Mouse (Mus musculus) layer of hippocampus, adult 9-10 months (tissue): ENCODE results near the gene Lama1.
"Not testable (repeated sequence)": the region's sequence is repeated elsewhere in the genome, so short reads cannot be mapped to it uniquely, and the experiment has no call there.

Source experiments
- DNase-seq: peaks from one replicate; pipeline ENCODE4 v3.0.0; 2022; ENCODE audit warnings: low spot score

The Lama1 gene

GRCm38 (mm10) chr17:67715466-67715865 is 18.4 kb downstream of the Lama1 start:
- no peak for DNase-seq

DNA sequence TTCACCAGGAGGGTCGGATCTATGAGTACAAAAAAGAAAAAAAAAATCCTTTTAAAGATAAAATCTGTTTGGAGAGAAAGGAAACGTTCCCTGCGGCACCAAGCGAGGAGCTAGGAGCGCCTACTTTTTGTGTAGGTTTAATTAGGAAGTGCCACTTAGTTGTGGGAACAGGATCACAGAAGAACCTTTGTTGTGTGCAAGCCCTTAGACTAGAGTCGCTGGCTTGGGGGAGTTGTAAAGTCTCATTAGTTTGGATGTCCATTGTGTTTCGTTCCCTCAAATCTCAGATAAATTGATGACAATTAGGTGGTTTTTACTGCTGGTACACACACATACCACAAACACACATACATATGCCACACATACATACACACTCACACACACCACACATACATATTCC is 25.0 kb downstream of the Lama1 start:
- no peak for DNase-seq

DNA sequence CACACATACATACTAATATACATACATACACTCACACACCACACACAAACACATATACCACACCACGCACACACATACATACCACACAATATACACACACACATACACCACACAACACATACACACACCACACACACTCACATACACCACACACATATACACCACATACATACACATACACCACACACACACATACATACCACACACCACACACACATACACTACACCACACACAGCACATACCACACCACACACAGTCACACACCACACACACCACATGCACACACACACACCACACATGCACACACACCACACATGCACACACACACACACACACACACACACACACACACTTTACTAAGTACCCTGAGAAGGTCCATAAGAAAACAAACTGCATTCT is 25.5 kb downstream of the Lama1 start:
- no peak for DNase-seq

DNA sequence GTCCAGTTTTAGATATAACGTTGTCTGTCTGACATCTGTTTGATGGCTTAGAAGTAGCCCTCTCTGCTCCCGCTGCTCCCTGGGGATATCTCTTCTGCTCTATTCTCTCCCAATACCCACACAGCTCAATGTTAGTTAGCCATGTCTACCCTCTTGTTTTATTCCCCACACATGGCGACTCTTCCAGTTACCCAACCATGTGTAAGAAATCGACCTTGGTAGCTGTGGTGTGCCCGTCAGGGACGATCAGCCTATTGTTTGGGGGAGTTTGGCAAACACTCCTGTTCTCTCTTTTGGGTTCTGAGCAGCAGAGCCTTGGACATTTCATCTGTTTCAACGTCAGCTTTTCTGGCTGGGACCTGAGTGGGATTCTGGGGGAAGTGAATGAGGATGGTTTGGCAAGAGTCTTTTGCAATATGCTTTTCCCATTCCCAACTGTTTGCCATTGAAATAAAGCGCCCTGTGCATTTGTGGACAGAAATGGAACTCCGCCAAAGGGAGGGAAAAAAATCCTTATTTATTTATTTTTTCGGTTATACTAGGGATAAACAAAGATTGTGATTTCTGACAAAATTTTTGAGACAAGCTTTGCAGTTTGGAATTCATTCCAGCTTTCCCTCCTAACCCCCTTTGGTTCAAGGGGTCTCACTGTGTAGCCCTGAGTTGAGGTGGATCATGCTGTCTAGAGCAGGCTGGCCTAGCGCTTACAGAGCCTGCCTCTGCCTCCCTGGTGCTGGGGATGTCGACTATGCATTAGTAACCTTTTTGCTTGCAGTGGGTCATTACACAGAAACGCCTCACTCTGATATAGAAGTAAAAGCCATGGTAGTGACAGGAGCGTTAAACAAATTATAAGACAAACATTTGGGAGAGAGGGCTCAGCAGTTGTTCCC is 26.4 kb downstream of the Lama1 start:
- no peak for DNase-seq

- no peak for DNase-seq
Observed at GRCm38 (mm10) chr17:67726601-67727000, 29.5 kb downstream of the Lama1 start.

GRCm38 (mm10) chr17:67728751-67729150 is 31.7 kb downstream of the Lama1 start:
- no peak for DNase-seq

DNA sequence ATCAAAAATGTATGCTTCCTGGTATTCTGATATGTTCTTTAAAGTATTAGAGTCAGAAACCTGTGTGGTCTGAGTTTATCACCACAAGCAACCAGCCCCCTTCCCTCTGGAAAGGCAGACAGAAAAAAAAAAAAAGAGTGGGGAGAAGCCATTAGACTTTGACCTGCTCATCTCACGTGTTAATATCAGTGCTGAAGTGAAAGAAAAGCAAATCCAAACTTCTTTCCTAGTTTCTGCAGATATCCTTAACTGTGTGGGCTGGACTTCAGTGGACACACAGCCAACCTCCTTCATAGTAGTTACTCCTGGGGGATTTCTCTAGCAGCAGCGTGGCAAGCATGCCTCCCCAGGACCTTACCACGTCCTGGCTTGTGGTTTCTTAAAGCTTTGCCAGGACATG is 34.0 kb downstream of the Lama1 start:
- no peak for DNase-seq

DNA sequence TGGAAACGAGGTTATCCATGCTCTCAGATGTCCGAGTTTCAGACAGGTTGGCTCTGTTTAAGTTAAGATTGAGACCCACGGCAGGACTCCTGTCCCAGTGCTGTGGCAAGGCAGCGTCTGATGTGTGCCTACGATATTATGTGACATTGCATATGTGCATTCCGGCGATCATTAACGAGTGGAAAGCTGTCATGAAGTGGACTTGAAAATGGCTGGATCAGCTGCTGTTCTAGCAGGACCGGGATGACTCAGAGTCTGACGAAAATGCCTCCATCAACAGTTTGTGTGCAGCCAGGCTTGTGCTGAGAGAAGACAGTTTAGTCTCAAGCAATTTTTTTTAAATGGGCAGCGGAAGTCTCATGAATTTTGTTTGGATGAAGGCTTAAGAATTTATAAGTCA is 34.9 kb downstream of the Lama1 start:
- no peak for DNase-seq

DNA sequence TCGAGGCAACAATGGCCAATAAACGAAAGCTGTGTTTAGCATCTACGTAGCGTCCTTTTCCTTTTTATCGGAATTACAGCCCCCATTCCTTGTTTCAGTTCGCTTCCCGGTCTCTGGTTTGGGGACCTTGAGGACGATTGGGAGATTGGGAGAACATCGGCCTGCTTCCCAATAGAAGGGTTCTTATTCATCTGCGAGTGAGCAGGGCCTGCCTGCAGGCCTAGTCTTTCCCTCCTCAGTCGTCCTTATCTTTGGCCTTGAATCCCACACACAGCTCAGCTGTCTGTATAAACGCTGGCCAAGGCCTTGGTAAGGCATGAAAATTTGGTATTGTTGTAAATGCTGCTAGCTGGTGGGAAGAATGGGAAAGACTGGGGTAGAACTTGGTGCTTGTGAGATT is 36.5 kb downstream of the Lama1 start:
- no peak for DNase-seq

- DNase-seq, result no peak
Observed at GRCm38 (mm10) chr17:67735722-67736121, 38.7 kb downstream of the Lama1 start.

- DNase-seq, result not testable (repeated sequence)
Observed at GRCm38 (mm10) chr17:67741229-67741628, 44.2 kb downstream of the Lama1 start.

DNA sequence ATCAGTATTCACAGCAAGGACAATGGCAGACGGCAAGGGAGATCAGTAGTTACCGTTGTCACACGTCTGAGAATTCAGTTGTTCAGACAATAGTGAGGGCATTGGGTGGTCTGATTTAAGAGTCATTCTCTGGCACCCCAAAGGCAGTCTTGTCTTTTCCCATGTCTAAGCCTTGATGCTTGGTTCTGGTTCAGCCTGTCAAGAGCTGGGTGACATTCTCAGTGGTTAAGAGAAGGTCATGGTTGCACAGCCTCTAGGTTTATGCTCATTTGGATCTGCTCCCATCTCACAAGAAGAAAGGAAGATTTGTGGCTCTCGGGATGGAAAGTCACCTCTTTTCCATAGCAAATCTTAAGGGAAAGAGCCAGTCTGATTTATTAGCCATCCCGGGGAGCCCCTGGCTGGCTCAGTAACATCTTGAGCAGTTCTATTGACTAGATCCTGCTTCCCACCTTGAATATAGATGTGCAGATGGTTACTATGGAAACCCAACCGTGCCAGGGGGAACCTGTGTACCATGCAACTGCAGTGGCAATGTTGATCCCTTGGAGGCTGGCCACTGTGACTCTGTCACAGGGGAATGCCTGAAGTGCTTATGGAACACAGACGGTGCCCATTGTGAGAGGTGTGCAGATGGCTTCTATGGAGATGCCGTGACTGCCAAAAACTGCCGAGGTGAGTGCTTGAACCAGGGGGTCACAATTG is 67.3 kb downstream of the Lama1 start:
- DNase-seq, result no peak

- DNase-seq, result no peak
Observed at GRCm38 (mm10) chr17:67773608-67774007, 76.5 kb downstream of the Lama1 start.

GRCm38 (mm10) chr17:67776764-67777163 is 79.7 kb downstream of the Lama1 start:
- DNase-seq, result no peak

DNA sequence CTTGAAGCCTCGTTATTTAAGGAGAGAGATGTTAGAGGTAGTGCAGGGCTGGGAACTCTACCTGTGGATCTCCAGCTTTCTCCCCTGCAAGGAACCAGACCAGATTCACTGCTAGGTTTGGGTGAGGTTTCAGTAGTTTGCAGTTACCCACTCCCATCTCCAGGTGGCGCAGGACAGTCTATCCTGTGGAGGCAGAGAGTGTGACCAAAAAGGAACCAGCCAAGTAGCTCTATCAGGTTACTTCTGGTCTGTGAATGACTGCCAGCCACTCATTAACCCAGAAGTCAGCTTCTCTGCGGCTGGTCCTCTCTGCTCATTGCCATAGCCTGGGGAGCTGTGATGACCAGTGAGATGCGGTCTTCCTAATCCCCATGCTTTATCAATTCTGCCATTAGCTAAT is 82.8 kb downstream of the Lama1 start:
- no peak for DNase-seq

GRCm38 (mm10) chr17:67791091-67791490 is 94.0 kb downstream of the Lama1 start:
- no peak for DNase-seq

- no peak for DNase-seq
Observed at GRCm38 (mm10) chr17:67809171-67809570, 112.1 kb downstream of the Lama1 start.

- DNase-seq, result no peak
Observed at GRCm38 (mm10) chr17:67813666-67814065, 116.6 kb downstream of the Lama1 start.

DNA sequence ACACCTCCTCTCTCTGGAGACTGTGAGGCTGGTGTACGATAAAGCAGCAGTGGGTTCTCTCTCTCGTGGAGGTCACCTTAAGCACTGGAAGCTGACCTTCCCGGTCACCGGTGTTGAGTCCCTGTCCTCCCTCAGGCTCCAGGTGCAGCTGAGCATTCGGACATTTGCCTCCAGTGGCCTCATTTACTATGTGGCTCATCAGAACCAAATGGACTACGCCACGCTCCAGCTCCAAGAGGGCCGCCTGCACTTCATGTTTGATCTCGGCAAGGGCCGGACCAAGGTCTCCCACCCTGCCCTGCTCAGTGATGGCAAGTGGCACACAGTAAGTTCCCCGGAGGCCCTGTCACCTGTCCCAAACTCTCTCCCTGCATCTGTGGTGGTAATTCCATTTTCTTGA is 118.7 kb downstream of the Lama1 start:
- DNase-seq, result no peak

GRCm38 (mm10) chr17:67816916-67817315 is 119.9 kb downstream of the Lama1 start:
- no peak for DNase-seq

DNA sequence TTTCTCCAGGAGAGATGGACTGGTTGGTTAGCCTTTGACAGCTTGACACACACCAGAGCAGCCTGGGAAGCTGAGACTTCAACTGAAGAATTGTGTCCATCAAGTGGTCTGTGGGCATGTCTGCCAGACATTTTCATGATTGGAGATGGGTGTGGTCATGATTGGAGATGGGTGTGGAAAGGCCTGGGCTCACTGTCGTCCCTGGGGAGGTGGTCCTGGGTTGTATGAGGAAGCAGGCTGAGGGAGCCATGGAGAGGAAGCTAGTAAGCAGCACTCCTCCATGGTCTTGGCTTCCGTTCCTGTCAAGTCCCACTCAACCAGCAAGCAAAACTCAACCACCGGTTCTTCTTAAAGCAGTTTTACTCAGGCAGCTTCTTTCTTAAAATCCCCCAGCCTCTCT is 130.4 kb downstream of the Lama1 start:
- DNase-seq, result no peak

- DNase-seq, result no peak
Observed at GRCm38 (mm10) chr17:67836146-67836895, 139.3 kb downstream of the Lama1 start.
